Mouse (Mus musculus) E14TG2a.4 (cell line): Measurements from ENCODE around the gene Trp63.

Experiments used
- CTCF ChIP-seq: conservative IDR thresholded peaks from 2 replicates; pipeline ENCODE4 v1.5.1; 2014; ENCODE audit warnings: low read length
- NANOG ChIP-seq: IDR thresholded peaks from 2 replicates; pipeline ENCODE4 v1.6.1; 2014; ENCODE audit warnings: borderline replicate concordance, low read length, mixed read lengths
- POU5F1 ChIP-seq: IDR thresholded peaks from 2 replicates; pipeline ENCODE4 v1.6.1; 2014; ENCODE audit warnings: low read length, borderline replicate concordance

- TF ChIP-seq CTCF, result no peak
- TF ChIP-seq POU5F1, result no peak
- no peak for TF ChIP-seq NANOG
Observed at GRCm38 (mm10) chr16:25727001-25727400, 43.4 kb downstream of the Trp63 start.
